Mouse (Mus musculus) cerebellum, adult 2 months (tissue): ENCODE data around the gene Agrp. TPM values are rescaled to one million over a fixed set of nuclear protein-coding genes. Genes with fewer than 3 reads are reported as not detected.

Experiments
- DNase-seq, 2 experiments: peaks; one replicate each; pipeline ENCODE4 v3.0.0; 2021
- H3K27ac ChIP-seq: fragments of 200-500 bp; 2 replicates; pipeline ENCODE4 v1.5.1; 2012; ENCODE audit warnings: low read length, control low read depth, inconsistent platforms; ENCODE audit not compliant: insufficient read depth
- H3K27me3 ChIP-seq: fragments of 200-500 bp; 2 replicates; pipeline ENCODE4 v1.6.1; 2012; ENCODE audit warnings: inconsistent platforms, mild to moderate bottlenecking, low read length, moderate library complexity; ENCODE audit not compliant: control insufficient read depth, insufficient read depth
- H3K4me1 ChIP-seq: fragments of 200-500 bp; 2 replicates; pipeline ENCODE4 v1.6.1; 2011; ENCODE audit warnings: low read length; ENCODE audit not compliant: control insufficient read depth, insufficient read depth
- H3K4me3 ChIP-seq: fragments of 200-500 bp; replicated peaks from 2 replicates; pipeline ENCODE3; 2011; ENCODE audit warnings: mild to moderate bottlenecking, low read depth, low read length, control low read depth; ENCODE audit not compliant: insufficient read depth
- CTCF ChIP-seq: fragments of 200-500 bp; IDR thresholded peaks from 2 replicates; pipeline ENCODE4 v1.5.1; 2011; ENCODE audit warnings: low read depth, mild to moderate bottlenecking, control low read depth, low read length, moderate library complexity, borderline replicate concordance; ENCODE audit not compliant: insufficient read depth
- POLR2A ChIP-seq: fragments of 200-500 bp; IDR thresholded peaks from 2 replicates; pipeline ENCODE4 v1.6.1; 2011; ENCODE audit warnings: low read length, control low read depth, borderline replicate concordance; ENCODE audit not compliant: insufficient read depth
- WGBS: fragments of 180-500 bp; shearing (Covaris S2); methylation state at CpG from one replicate; pipeline ENCODE4 v1.1.7; 2018; 5-methylcytosine and 5-hydroxymethylcytosine counted together
- polyA plus RNA-seq: library from polyadenylated mRNA; depleted of rRNA; stranded (reverse); fragments of >200 nt; gene quantifications from 2 replicates; pipeline ENCODE4 v1.2.3, GENCODE M21; 2012

Agrp gene
- polyA plus RNA-seq, 1 experiment: 0.36 TPM

- no peak for DNase-seq
- TF ChIP-seq CTCF (no peak), POLR2A (no peak)
- 93% methylated on average over 3 of the region's 3 CpGs for WGBS
These were observed 95.0 kb downstream of the Agrp start for GRCm38 (mm10) chr8:105542032-105542656.

GRCm38 (mm10) chr8:105538940-105539339 lies 98.3 kb downstream of the Agrp start:
- Histone ChIP-seq H3K27me3 (no peaks in the 10 kb centered on the region), H3K27ac (peak overlapping the region; percentile 10; the same call in 1 of the 2 replicates), H3K4me3 (no peak overlapping the region), H3K4me1 (peaks cover 33% of the 10 kb centered on the region)
- 50% methylated on average over 4 of the region's 4 CpGs for WGBS
- TF ChIP-seq POLR2A: no peak
- TF ChIP-seq CTCF: no peak
- DNase-seq: no peak

More at GRCm38 (mm10) chr8:105542032-105542656, 95.0 kb downstream of the Agrp start:
- no peak overlapping the region for H3K4me3 ChIP-seq
- H3K27me3 ChIP-seq: no peaks in the 10 kb centered on the region
- H3K4me1 ChIP-seq: peaks cover 51% of the 10 kb centered on the region
- H3K27ac ChIP-seq: no peak overlapping the region

- DNase-seq: peak; percentile 78 to 86
- peak overlapping the region; percentile 44 for H3K27ac ChIP-seq
- WGBS: 7% methylated on average over 6 of the region's 6 CpGs
These were observed 100.0 kb downstream of the Agrp start for GRCm38 (mm10) chr8:105537011-105537677.

GRCm38 (mm10) chr8:105536546-105536945 lies 100.6 kb downstream of the Agrp start:
- no peak for DNase-seq
- H3K27me3 ChIP-seq: no peaks in the 10 kb centered on the region
- no peak overlapping the region for H3K4me3 ChIP-seq
- peak overlapping the region; percentile 44 for H3K27ac ChIP-seq
- WGBS: 51% methylated on average over 3 of the region's 3 CpGs
- H3K4me1 ChIP-seq: peaks cover 39% of the 10 kb centered on the region
- no peak for TF ChIP-seq POLR2A
- TF ChIP-seq CTCF: no peak

More at GRCm38 (mm10) chr8:105537011-105537677, 100.0 kb downstream of the Agrp start:
- TF ChIP-seq POLR2A (no peak), CTCF (no peak)
- no peak overlapping the region for H3K4me3 ChIP-seq
- H3K27me3 ChIP-seq: no peaks in the 10 kb centered on the region
- H3K4me1 ChIP-seq: peaks cover 37% of the 10 kb centered on the region

GRCm38 (mm10) chr8:105533892-105534329 lies 103.3 kb downstream of the Agrp start:
- H3K4me1 ChIP-seq: peaks cover 43% of the 10 kb centered on the region
- 0% methylated on average over 1 of the region's 1 CpGs for WGBS
- DNase-seq: peak; percentile 67 to 74
- TF ChIP-seq POLR2A (no peak), CTCF (peak; percentile 81)
- H3K27ac ChIP-seq: no peak overlapping the region; the same call in 1 of the 2 replicates
- H3K4me3 ChIP-seq: no peak overlapping the region
- no peaks in the 10 kb centered on the region for H3K27me3 ChIP-seq

GRCm38 (mm10) chr8:105533439-105533838 lies 103.8 kb downstream of the Agrp start:
- no peaks in the 10 kb centered on the region for H3K27me3 ChIP-seq
- TF ChIP-seq POLR2A (no peak), CTCF (no peak)
- no peak overlapping the region; the same call in 1 of the 2 replicates for H3K27ac ChIP-seq
- no peak overlapping the region for H3K4me3 ChIP-seq
- peaks cover 40% of the 10 kb centered on the region for H3K4me1 ChIP-seq
- DNase-seq: no peak
- 0% methylated on average over 2 of the region's 2 CpGs for WGBS

- no peaks in the 10 kb centered on the region for H3K27me3 ChIP-seq
- TF ChIP-seq POLR2A (no peak), CTCF (peak; percentile 38; the same call in 1 of the 2 replicates)
- H3K4me1 ChIP-seq: peaks cover 31% of the 10 kb centered on the region
- WGBS: 51% methylated on average over 2 of the region's 2 CpGs
- no peak overlapping the region for H3K4me3 ChIP-seq
- no peak for DNase-seq
- H3K27ac ChIP-seq: no peak overlapping the region
These were observed 105.4 kb downstream of the Agrp start for GRCm38 (mm10) chr8:105531774-105532173.
